Mouse (Mus musculus): ENCODE measurements around the gene Slc37a1. TPM values are rescaled to one million over a fixed set of nuclear protein-coding genes. Genes with fewer than 3 reads are reported as not detected.

The Slc37a1 gene
- polyA plus RNA-seq, 1 experiment from 2014 or later: 16.5 TPM

- Histone ChIP-seq H3K4me3 (ENCODE audit: low read depth, low read length) (no peak overlapping the region), H3K9ac (ENCODE audit: low read depth, low read length) (peak overlapping the region; percentile 38), H3K4me1 (replicated peaks; ENCODE audit: control insufficient read depth, insufficient read depth, low read length) (peaks cover 16% of the 10 kb centered on the region; the same call in 1 of the 2 replicates), H3K27me3 (replicated peaks; ENCODE audit: control insufficient read depth, insufficient read depth, low read length) (no peaks in the 10 kb centered on the region), H3K4me2 (replicated peaks; ENCODE audit: low read depth) (peak overlapping the region; percentile 45), H3K36me3 (ENCODE audit: control insufficient read depth, insufficient read depth) (peaks cover 4% of the 10 kb centered on the region; the same call in 1 of the 2 replicates), H3K9me3 (ENCODE audit: control insufficient read depth) (no peaks in the 10 kb centered on the region), H3K27ac (ENCODE audit: low read depth, low read length) (peak overlapping the region; percentile 96)
- TF ChIP-seq CTCF (IDR thresholded peaks at IDR 0.05; ENCODE audit: low read depth): peak; percentile 82
- ATAC-seq: peak; percentile 21
- 34% methylated on average over 13 of the region's 13 CpGs for WGBS
Observed at GRCm38 (mm10) chr17:31325451-31326219, 39.0 kb downstream of the Slc37a1 start.

- Histone ChIP-seq H3K4me3 (ENCODE audit: low read depth, low read length) (no peak overlapping the region), H3K4me2 (replicated peaks; ENCODE audit: low read depth) (peak overlapping the region; percentile 45), H3K9me3 (ENCODE audit: control insufficient read depth) (no peaks in the 10 kb centered on the region), H3K27me3 (replicated peaks; ENCODE audit: control insufficient read depth, insufficient read depth, low read length) (no peaks in the 10 kb centered on the region), H3K4me1 (replicated peaks; ENCODE audit: control insufficient read depth, insufficient read depth, low read length) (peaks cover 16% of the 10 kb centered on the region; the same call in 1 of the 2 replicates), H3K9ac (ENCODE audit: low read depth, low read length) (0 out of 2 replicates have a peak overlapping the region, but pooled peaks have one; percentile 11), H3K27ac (ENCODE audit: low read depth, low read length) (peak overlapping the region; percentile 96), H3K36me3 (ENCODE audit: control insufficient read depth, insufficient read depth) (peaks cover 7% of the 10 kb centered on the region; the same call in 1 of the 2 replicates)
- TF ChIP-seq CTCF (IDR thresholded peaks at IDR 0.05; ENCODE audit: low read depth): no peak
- ATAC-seq: no peak
- whole genome bisulfite sequencing: 37% methylated on average over 9 of the region's 9 CpGs
Observed at GRCm38 (mm10) chr17:31326220-31326852, 39.7 kb downstream of the Slc37a1 start.

DNA sequence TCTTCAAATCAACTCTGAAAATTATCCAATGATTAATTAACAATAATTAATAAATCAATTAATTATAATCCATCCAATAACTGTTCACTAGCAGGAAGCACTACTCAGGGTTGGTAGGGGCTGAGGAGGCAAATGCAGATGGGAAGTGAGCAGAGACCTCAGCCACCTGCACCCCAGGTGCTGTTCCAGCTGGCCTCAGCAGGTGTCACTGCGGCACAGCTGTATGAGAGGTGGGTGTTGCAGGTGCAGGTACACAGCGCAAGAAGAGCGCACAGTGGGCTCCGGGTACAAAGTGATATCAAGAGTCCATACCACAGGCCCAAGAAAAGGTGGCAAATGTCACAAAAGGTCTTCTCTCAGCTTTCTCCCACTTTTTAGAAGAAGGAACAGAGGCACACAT lies 41.9 kb downstream of the Slc37a1 start:
- peak; percentile 37; the same call in 1 of the 2 replicates for ATAC-seq
- Histone ChIP-seq H3K4me1 (replicated peaks; ENCODE audit: control insufficient read depth, insufficient read depth, low read length) (peaks cover 10% of the 10 kb centered on the region; the same call in 1 of the 2 replicates), H3K27ac (ENCODE audit: low read depth, low read length) (peak overlapping the region; percentile 71)

DNA sequence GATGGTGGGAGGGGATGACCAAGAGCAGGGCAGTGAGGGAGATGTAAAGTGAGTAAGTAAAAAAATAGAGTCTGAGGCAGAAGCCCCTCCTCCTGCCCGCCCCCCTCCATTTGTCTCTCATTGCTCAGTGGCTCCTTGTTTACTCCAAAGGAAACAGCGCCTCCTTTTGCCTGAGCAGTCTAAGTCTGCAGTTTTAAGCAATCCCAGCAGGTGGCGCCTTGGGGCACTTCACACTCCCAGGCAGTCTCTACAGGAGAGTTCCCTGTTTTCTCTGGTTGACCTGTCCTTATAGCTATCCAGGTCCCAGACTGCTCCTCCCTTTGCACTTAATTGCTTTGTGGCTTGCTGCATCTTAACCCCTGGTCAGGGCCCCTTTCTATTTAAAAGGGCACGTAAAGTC lies 44.0 kb downstream of the Slc37a1 start:
- ATAC-seq: no peak
- no peak overlapping the region for H3K27ac ChIP-seq (ENCODE audit: low read depth, low read length)
- peaks cover 19% of the 10 kb centered on the region; the same call in 1 of the 2 replicates for H3K36me3 ChIP-seq (ENCODE audit: control insufficient read depth, insufficient read depth)
- no peak overlapping the region for H3K4me3 ChIP-seq (ENCODE audit: low read depth, low read length)
- no peaks in the 10 kb centered on the region for H3K9me3 ChIP-seq (ENCODE audit: control insufficient read depth)
- no peak overlapping the region for H3K9ac ChIP-seq (ENCODE audit: low read depth, low read length)
- H3K27me3 ChIP-seq (replicated peaks; ENCODE audit: control insufficient read depth, insufficient read depth, low read length): no peaks in the 10 kb centered on the region
- H3K4me1 ChIP-seq (replicated peaks; ENCODE audit: control insufficient read depth, insufficient read depth, low read length): peaks cover 2% of the 10 kb centered on the region; the same call in 1 of the 2 replicates
- no peak overlapping the region for H3K4me2 ChIP-seq (replicated peaks; ENCODE audit: low read depth)
- peak; percentile 93 for TF ChIP-seq CTCF (IDR thresholded peaks at IDR 0.05; ENCODE audit: low read depth)
- WGBS: 48% methylated on average over 4 of the region's 4 CpGs

More for the DNA sequence above, 41.9 kb downstream of the Slc37a1 start:
- Histone ChIP-seq H3K4me3 (ENCODE audit: low read depth, low read length) (no peak overlapping the region), H3K9me3 (ENCODE audit: control insufficient read depth) (no peaks in the 10 kb centered on the region), H3K36me3 (ENCODE audit: control insufficient read depth, insufficient read depth) (peaks cover 10% of the 10 kb centered on the region; the same call in 1 of the 2 replicates), H3K27me3 (replicated peaks; ENCODE audit: control insufficient read depth, insufficient read depth, low read length) (no peaks in the 10 kb centered on the region), H3K9ac (ENCODE audit: low read depth, low read length) (peak overlapping the region; percentile 8; the same call in 1 of the 2 replicates), H3K4me2 (replicated peaks; ENCODE audit: low read depth) (peak overlapping the region; percentile 28; the same call in 1 of the 2 replicates)
- 45% methylated on average over 4 of the region's 4 CpGs for WGBS
- TF ChIP-seq CTCF (IDR thresholded peaks at IDR 0.05; ENCODE audit: low read depth): peak; percentile 80

DNA sequence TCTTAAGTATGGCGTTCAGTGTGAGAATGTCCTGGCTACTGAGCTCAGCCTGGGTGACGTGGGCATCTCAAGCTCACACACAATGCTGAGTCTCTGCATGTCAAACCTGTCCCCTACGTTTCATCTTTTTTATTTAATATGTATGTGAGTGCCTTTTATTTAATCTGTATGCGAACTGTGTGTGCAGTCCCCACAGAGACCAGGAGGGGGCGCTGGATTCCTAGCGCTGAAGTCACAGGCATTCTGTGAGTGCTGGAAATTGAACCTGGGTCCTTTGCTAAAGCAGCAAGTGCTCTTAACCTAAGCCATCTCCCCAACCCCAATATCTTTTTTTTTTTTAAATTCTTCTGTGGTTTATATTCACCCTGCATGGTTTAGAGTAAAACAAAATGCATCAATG lies 44.7 kb downstream of the Slc37a1 start:
- WGBS: 89% methylated on average over 6 of the region's 6 CpGs

DNA sequence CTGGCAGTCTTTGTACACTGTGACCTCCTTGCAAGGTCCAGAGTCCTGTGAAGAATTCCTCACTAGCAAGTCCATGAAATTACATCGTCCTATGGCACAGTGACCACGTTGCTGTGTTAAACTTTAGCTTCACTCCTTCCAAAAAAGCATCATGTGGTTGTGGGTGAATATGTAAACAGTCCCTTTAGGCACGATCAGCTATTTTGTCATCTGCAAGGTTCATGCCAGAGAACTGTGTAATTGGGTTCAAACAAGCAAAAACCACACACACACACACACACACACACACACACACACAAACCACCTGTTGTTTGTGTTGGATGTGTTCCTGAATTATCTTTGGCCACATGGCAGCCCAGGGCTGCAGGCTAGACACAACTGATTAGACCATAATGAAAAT lies 45.3 kb downstream of the Slc37a1 start:
- H3K27ac ChIP-seq (ENCODE audit: low read depth, low read length): no peak overlapping the region
- no peak overlapping the region for H3K4me2 ChIP-seq (replicated peaks; ENCODE audit: low read depth)
- TF ChIP-seq CTCF (IDR thresholded peaks at IDR 0.05; ENCODE audit: low read depth): no peak
- no peaks in the 10 kb centered on the region for H3K9me3 ChIP-seq (ENCODE audit: control insufficient read depth)
- H3K4me1 ChIP-seq (replicated peaks; ENCODE audit: control insufficient read depth, insufficient read depth, low read length): no peaks in the 10 kb centered on the region
- H3K4me3 ChIP-seq (ENCODE audit: low read depth, low read length): no peak overlapping the region
- peaks cover 19% of the 10 kb centered on the region; the same call in 1 of the 2 replicates for H3K36me3 ChIP-seq (ENCODE audit: control insufficient read depth, insufficient read depth)
- no peak for ATAC-seq
- no peaks in the 10 kb centered on the region for H3K27me3 ChIP-seq (replicated peaks; ENCODE audit: control insufficient read depth, insufficient read depth, low read length)
- no peak overlapping the region for H3K9ac ChIP-seq (ENCODE audit: low read depth, low read length)
- 50% methylated on average over 3 of the region's 3 CpGs for WGBS

More for the DNA sequence above, 44.7 kb downstream of the Slc37a1 start:
- H3K27me3 ChIP-seq (replicated peaks; ENCODE audit: control insufficient read depth, insufficient read depth, low read length): no peaks in the 10 kb centered on the region
- H3K9me3 ChIP-seq (ENCODE audit: control insufficient read depth): no peaks in the 10 kb centered on the region
- no peak overlapping the region for H3K9ac ChIP-seq (ENCODE audit: low read depth, low read length)
- no peak overlapping the region for H3K4me3 ChIP-seq (ENCODE audit: low read depth, low read length)
- no peaks in the 10 kb centered on the region; the same call in 1 of the 2 replicates for H3K4me1 ChIP-seq (replicated peaks; ENCODE audit: control insufficient read depth, insufficient read depth, low read length)
- peaks cover 19% of the 10 kb centered on the region; the same call in 1 of the 2 replicates for H3K36me3 ChIP-seq (ENCODE audit: control insufficient read depth, insufficient read depth)
- H3K4me2 ChIP-seq (replicated peaks; ENCODE audit: low read depth): no peak overlapping the region
- no peak for ATAC-seq
- no peak overlapping the region for H3K27ac ChIP-seq (ENCODE audit: low read depth, low read length)
- TF ChIP-seq CTCF (IDR thresholded peaks at IDR 0.05; ENCODE audit: low read depth): 0 out of 2 replicates have a peak, but pooled peaks have one; percentile 49

All from intestine, postnatal 0 days (tissue).